Mouse (Mus musculus) brown adipose tissue, adult 24 weeks (tissue): ENCODE results near the gene Pax8. TPM values are rescaled to one million over a fixed set of nuclear protein-coding genes. Genes with fewer than 3 reads are reported as not detected.

Experiments
- H3K27ac ChIP-seq: fragments of 200-500 bp; replicated peaks from 2 replicates; pipeline ENCODE4 v1.5.1; 2012; ENCODE audit warnings: low read depth, mild to moderate bottlenecking, low read length
- H3K4me1 ChIP-seq: fragments of 200-500 bp; 2 replicates; pipeline ENCODE4 v1.6.1; 2012; ENCODE audit warnings: low read length, mixed read lengths; ENCODE audit not compliant: control insufficient read depth, insufficient read depth, insufficient read length
- H3K4me3 ChIP-seq: fragments of 200-500 bp; 2 replicates; pipeline ENCODE4 v1.5.1; 2012; ENCODE audit warnings: low read depth, mild to moderate bottlenecking, low read length, moderate library complexity; ENCODE audit not compliant: insufficient read depth
- polyA plus RNA-seq: library from polyadenylated mRNA; stranded (reverse); fragments of >200 nt; gene quantifications from 2 replicates; pipeline ENCODE4 v1.2.4, GENCODE M21; 2012; ENCODE audit not compliant: missing spikeins, insufficient read depth, insufficient read length

Pax8 gene
- not detected in 2 replicates for polyA plus RNA-seq

GRCm38 (mm10) chr2:24475420-24475819 lies at the start of gene Pax8:
TSS of gene Pax8 (minus strand) at chr2:24475599.
- Histone ChIP-seq H3K4me3 (no peak within 1 kb of the TSS), H3K4me1 (no peaks in the 10 kb centered on the region), H3K27ac (no peak within 1 kb of the TSS)

GRCm38 (mm10) chr2:24521430-24522226 lies 46.2 kb upstream of the Pax8 start:
- Histone ChIP-seq H3K27ac (no peak overlapping the region), H3K4me1 (no peaks in the 10 kb centered on the region), H3K4me3 (no peak overlapping the region)

GRCm38 (mm10) chr2:24520576-24521272 lies 45.3 kb upstream of the Pax8 start:
- Histone ChIP-seq H3K27ac (no peak overlapping the region), H3K4me1 (no peaks in the 10 kb centered on the region), H3K4me3 (no peak overlapping the region)

GRCm38 (mm10) chr2:24516946-24517345 lies 41.5 kb upstream of the Pax8 start:
- H3K27ac ChIP-seq: no peak overlapping the region
- no peaks in the 10 kb centered on the region for H3K4me1 ChIP-seq
- H3K4me3 ChIP-seq: no peak overlapping the region

- Histone ChIP-seq H3K27ac (no peak overlapping the region), H3K4me1 (peaks cover 5% of the 10 kb centered on the region)
These were observed 32.0 kb upstream of the Pax8 start for GRCm38 (mm10) chr2:24507359-24507758.

GRCm38 (mm10) chr2:24502963-24503471 lies 27.6 kb upstream of the Pax8 start:
- Histone ChIP-seq H3K4me3 (no peak overlapping the region), H3K27ac (peak overlapping the region; percentile 33; the same call in 1 of the 2 replicates), H3K4me1 (peaks cover 7% of the 10 kb centered on the region)

More at GRCm38 (mm10) chr2:24507359-24507758, 32.0 kb upstream of the Pax8 start:
- H3K4me3 ChIP-seq: no peak overlapping the region

- Histone ChIP-seq H3K27ac (no peak overlapping the region), H3K4me1 (peaks cover 7% of the 10 kb centered on the region), H3K4me3 (no peak overlapping the region)
These were observed 25.5 kb upstream of the Pax8 start for GRCm38 (mm10) chr2:24500921-24501320.

GRCm38 (mm10) chr2:24490564-24490963 lies 15.2 kb upstream of the Pax8 start:
- Histone ChIP-seq H3K4me1 (no peaks in the 10 kb centered on the region), H3K4me3 (no peak overlapping the region), H3K27ac (no peak overlapping the region)

- Histone ChIP-seq H3K4me3 (no peak overlapping the region), H3K27ac (no peak overlapping the region), H3K4me1 (no peaks in the 10 kb centered on the region)
These were observed 13.3 kb upstream of the Pax8 start for GRCm38 (mm10) chr2:24488660-24489059.

- Histone ChIP-seq H3K4me1 (no peaks in the 10 kb centered on the region), H3K27ac (no peak overlapping the region), H3K4me3 (no peak overlapping the region)
These were observed 11.8 kb upstream of the Pax8 start for GRCm38 (mm10) chr2:24487056-24487825.

- Histone ChIP-seq H3K27ac (no peak overlapping the region), H3K4me3 (no peak overlapping the region), H3K4me1 (no peaks in the 10 kb centered on the region)
These were observed 10.0 kb upstream of the Pax8 start for GRCm38 (mm10) chr2:24485398-24485797.

GRCm38 (mm10) chr2:24479906-24480305 lies 4.5 kb upstream of the Pax8 start:
- no peaks in the 10 kb centered on the region for H3K4me1 ChIP-seq
- no peak overlapping the region for H3K27ac ChIP-seq
- H3K4me3 ChIP-seq: no peak overlapping the region

- Histone ChIP-seq H3K4me1 (no peaks in the 10 kb centered on the region), H3K4me3 (no peak overlapping the region), H3K27ac (no peak overlapping the region)
These were observed 3.8 kb upstream of the Pax8 start for GRCm38 (mm10) chr2:24479151-24479550.

GRCm38 (mm10) chr2:24478611-24479010 lies 3.2 kb upstream of the Pax8 start:
- Histone ChIP-seq H3K4me3 (no peak overlapping the region), H3K27ac (no peak overlapping the region), H3K4me1 (no peaks in the 10 kb centered on the region)
